Mouse (Mus musculus) liver, postnatal 0 days (tissue): Measurements from ENCODE around the gene Retreg3.

Source experiments
- CTCF ChIP-seq: sonication (generic); IDR thresholded peaks from 2 replicates; pipeline ENCODE4 v1.5.1; 2016; ENCODE audit warnings: antibody characterized with exemption, low read depth
- EP300 ChIP-seq: IDR thresholded peaks from 2 replicates; pipeline ENCODE4 v1.6.1; 2016; ENCODE audit warnings: antibody characterized with exemption, low read depth, mild to moderate bottlenecking

- TF ChIP-seq CTCF (no peak), EP300 (no peak)
Observed at GRCm38 (mm10) chr11:101164677-101165580, 45.2 kb upstream of the Retreg3 start.
